Mouse (Mus musculus): ENCODE data around the gene Nuak1. TPM values are rescaled to one million over a fixed set of nuclear protein-coding genes. Genes with fewer than 3 reads are reported as not detected.

The Nuak1 gene
- polyA plus RNA-seq, 1 experiment from 2014 or later = 2.6 TPM

DNA sequence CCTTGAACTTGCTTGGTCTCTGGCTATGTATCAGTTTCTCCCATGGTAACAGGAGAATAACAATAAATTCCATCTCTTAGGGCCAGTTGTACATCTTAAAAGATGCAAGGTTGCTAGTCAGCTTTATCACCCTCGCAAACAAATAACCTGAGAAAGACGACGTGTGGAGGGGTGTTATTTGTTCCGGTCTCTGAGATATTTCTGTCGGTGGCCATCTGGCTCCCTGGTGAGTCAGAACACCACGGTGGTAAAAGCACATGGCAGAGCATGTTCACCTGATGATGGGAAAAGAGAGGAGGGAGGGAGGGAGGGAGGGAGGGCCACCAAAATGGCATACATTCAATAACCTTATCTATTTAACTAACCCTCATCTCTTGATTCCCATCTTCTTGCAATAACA lies 86.1 kb downstream of the Nuak1 start:
- no peaks in the 10 kb centered on the region for H3K36me3 ChIP-seq (ENCODE audit: control insufficient read depth, insufficient read depth, low read length)
- no peak overlapping the region for H3K27ac ChIP-seq (ENCODE audit: low read length)
- H3K4me2 ChIP-seq (ENCODE audit: low read depth, low read length) = no peak overlapping the region
- H3K4me3 ChIP-seq (ENCODE audit: low read length) = no peak overlapping the region
- no peak for ATAC-seq (ENCODE audit: low read depth)
- 76% methylated on average over 6 of the region's 6 CpGs for WGBS
- H3K9me3 ChIP-seq (ENCODE audit: control insufficient read depth, low read length) = no peaks in the 10 kb centered on the region
- no peaks in the 10 kb centered on the region for H3K27me3 ChIP-seq (ENCODE audit: control insufficient read depth, insufficient read depth, low read depth, low read length)
- no peaks in the 10 kb centered on the region for H3K4me1 ChIP-seq (replicated peaks; ENCODE audit: control insufficient read depth, insufficient read depth, low read length)
- H3K9ac ChIP-seq (ENCODE audit: low read length) = no peak overlapping the region

DNA sequence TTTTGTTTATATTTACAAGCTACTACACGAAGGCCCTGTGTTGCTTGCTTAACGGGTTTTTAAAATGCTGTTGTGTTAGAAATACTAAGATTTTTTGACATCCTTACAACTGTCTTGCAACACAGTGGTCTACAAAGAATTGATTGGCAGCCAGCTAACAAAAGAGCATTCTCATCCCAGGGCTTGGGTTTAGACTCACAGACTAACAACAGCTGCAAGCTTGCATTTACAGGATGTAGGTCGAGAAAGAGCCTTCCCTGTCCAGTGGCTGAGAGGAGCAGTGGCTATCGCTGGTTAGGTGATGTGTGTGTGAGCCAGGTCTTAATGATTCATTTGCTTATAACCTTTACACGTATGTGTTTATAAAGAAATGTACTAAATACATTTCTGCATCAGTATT lies 94.7 kb downstream of the Nuak1 start:
- Histone ChIP-seq H3K4me2 (ENCODE audit: low read depth, low read length) (no peak overlapping the region), H3K9me3 (ENCODE audit: control insufficient read depth, low read length) (no peaks in the 10 kb centered on the region), H3K4me1 (replicated peaks; ENCODE audit: control insufficient read depth, insufficient read depth, low read length) (peaks cover 9% of the 10 kb centered on the region; the same call in 1 of the 2 replicates), H3K9ac (ENCODE audit: low read length) (no peak overlapping the region), H3K4me3 (ENCODE audit: low read length) (no peak overlapping the region), H3K36me3 (ENCODE audit: control insufficient read depth, insufficient read depth, low read length) (no peaks in the 10 kb centered on the region), H3K27ac (ENCODE audit: low read length) (no peak overlapping the region), H3K27me3 (ENCODE audit: control insufficient read depth, insufficient read depth, low read depth, low read length) (no peaks in the 10 kb centered on the region)
- WGBS = 42% methylated on average over 5 of the region's 5 CpGs
- ATAC-seq (ENCODE audit: low read depth) = peak; percentile 76

DNA sequence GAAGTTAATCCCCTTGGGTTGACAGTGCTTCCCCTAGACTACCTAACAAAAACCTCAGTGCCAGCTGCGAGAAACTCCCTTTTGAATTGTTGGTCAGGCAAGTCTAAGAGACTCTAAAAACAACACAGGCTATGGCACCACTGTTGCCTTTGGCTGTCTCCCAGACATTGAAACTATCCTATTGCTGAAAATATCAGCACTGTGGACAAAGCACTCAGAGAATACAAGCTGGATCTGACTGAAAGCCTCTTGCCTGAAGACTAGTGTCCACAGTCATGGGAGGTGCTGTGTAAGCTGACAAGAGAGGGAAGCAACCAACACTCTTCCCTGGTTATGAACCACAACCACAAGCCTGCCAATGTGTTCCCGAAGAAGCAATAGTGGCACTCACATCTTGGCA lies 96.9 kb downstream of the Nuak1 start:
- Histone ChIP-seq H3K27me3 (ENCODE audit: control insufficient read depth, insufficient read depth, low read depth, low read length) (no peaks in the 10 kb centered on the region), H3K9ac (ENCODE audit: low read length) (no peak overlapping the region), H3K36me3 (ENCODE audit: control insufficient read depth, insufficient read depth, low read length) (no peaks in the 10 kb centered on the region), H3K4me1 (replicated peaks; ENCODE audit: control insufficient read depth, insufficient read depth, low read length) (peaks cover 12% of the 10 kb centered on the region; the same call in 1 of the 2 replicates), H3K27ac (ENCODE audit: low read length) (no peak overlapping the region), H3K4me2 (ENCODE audit: low read depth, low read length) (no peak overlapping the region), H3K9me3 (ENCODE audit: control insufficient read depth, low read length) (no peaks in the 10 kb centered on the region), H3K4me3 (ENCODE audit: low read length) (no peak overlapping the region)
- WGBS = 93% methylated on average over 2 of the region's 2 CpGs
- ATAC-seq (ENCODE audit: low read depth) = no peak

GRCm38 (mm10) chr10:84339456-84339855 lies 100.9 kb downstream of the Nuak1 start:
- no peaks in the 10 kb centered on the region for H3K36me3 ChIP-seq (ENCODE audit: control insufficient read depth, insufficient read depth, low read length)
- H3K4me1 ChIP-seq (replicated peaks; ENCODE audit: control insufficient read depth, insufficient read depth, low read length) = 0 out of 2 replicates have a peak, but pooled peaks cover 3% of the 10 kb centered on the region
- ATAC-seq (ENCODE audit: low read depth) = no peak
- H3K27ac ChIP-seq (ENCODE audit: low read length) = no peak overlapping the region
- H3K27me3 ChIP-seq (ENCODE audit: control insufficient read depth, insufficient read depth, low read depth, low read length) = no peaks in the 10 kb centered on the region
- WGBS = 53% methylated on average over 4 of the region's 4 CpGs
- H3K9me3 ChIP-seq (ENCODE audit: control insufficient read depth, low read length) = no peaks in the 10 kb centered on the region
- no peak overlapping the region for H3K4me3 ChIP-seq (ENCODE audit: low read length)
- H3K9ac ChIP-seq (ENCODE audit: low read length) = no peak overlapping the region
- no peak overlapping the region for H3K4me2 ChIP-seq (ENCODE audit: low read depth, low read length)

GRCm38 (mm10) chr10:84338752-84339151 lies 101.6 kb downstream of the Nuak1 start:
- Histone ChIP-seq H3K4me3 (ENCODE audit: low read length) (no peak overlapping the region), H3K9ac (ENCODE audit: low read length) (no peak overlapping the region), H3K4me2 (ENCODE audit: low read depth, low read length) (no peak overlapping the region), H3K9me3 (ENCODE audit: control insufficient read depth, low read length) (no peaks in the 10 kb centered on the region), H3K27me3 (ENCODE audit: control insufficient read depth, insufficient read depth, low read depth, low read length) (no peaks in the 10 kb centered on the region), H3K4me1 (replicated peaks; ENCODE audit: control insufficient read depth, insufficient read depth, low read length) (0 out of 2 replicates have a peak, but pooled peaks cover 3% of the 10 kb centered on the region), H3K36me3 (ENCODE audit: control insufficient read depth, insufficient read depth, low read length) (no peaks in the 10 kb centered on the region), H3K27ac (ENCODE audit: low read length) (no peak overlapping the region)
- ATAC-seq (ENCODE audit: low read depth) = 0 out of 2 replicates have a peak, but pooled peaks have one; percentile 15
- WGBS = 80% methylated on average over 3 of the region's 3 CpGs

- Histone ChIP-seq H3K36me3 (ENCODE audit: control insufficient read depth, insufficient read depth, low read length) (no peaks in the 10 kb centered on the region), H3K4me1 (replicated peaks; ENCODE audit: control insufficient read depth, insufficient read depth, low read length) (0 out of 2 replicates have a peak, but pooled peaks cover 3% of the 10 kb centered on the region), H3K27ac (ENCODE audit: low read length) (no peak overlapping the region), H3K27me3 (ENCODE audit: control insufficient read depth, insufficient read depth, low read depth, low read length) (no peaks in the 10 kb centered on the region), H3K4me2 (ENCODE audit: low read depth, low read length) (no peak overlapping the region), H3K4me3 (ENCODE audit: low read length) (no peak overlapping the region), H3K9me3 (ENCODE audit: control insufficient read depth, low read length) (no peaks in the 10 kb centered on the region), H3K9ac (ENCODE audit: low read length) (no peak overlapping the region)
- no peak for ATAC-seq (ENCODE audit: low read depth)
- WGBS = 72% methylated on average over 4 of the region's 4 CpGs
Measured at GRCm38 (mm10) chr10:84335441-84335840, 105.0 kb downstream of the Nuak1 start.

DNA sequence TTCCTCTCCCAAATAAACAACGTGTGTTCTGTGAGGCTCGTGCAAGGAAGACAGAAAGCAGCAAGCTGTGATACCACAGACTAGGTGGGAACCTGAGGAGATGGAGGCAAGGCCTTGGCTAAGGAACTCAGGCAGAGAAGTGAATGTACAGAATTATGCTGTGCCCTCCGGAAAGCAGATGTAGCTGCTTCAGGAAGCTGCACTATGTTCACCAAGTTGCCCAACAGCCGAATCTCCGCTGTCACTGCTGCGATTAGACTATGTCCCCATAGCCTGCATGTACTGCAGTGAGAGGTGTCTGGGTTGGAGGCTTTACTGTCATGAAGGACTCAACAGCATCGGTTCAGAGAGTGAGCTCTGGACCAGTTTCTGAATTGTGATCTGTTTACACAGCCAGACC lies 110.6 kb downstream of the Nuak1 start:
- Histone ChIP-seq H3K27me3 (ENCODE audit: control insufficient read depth, insufficient read depth, low read depth, low read length) (no peaks in the 10 kb centered on the region), H3K4me2 (ENCODE audit: low read depth, low read length) (no peak overlapping the region), H3K36me3 (ENCODE audit: control insufficient read depth, insufficient read depth, low read length) (no peaks in the 10 kb centered on the region), H3K4me1 (replicated peaks; ENCODE audit: control insufficient read depth, insufficient read depth, low read length) (no peaks in the 10 kb centered on the region), H3K4me3 (ENCODE audit: low read length) (no peak overlapping the region), H3K27ac (ENCODE audit: low read length) (no peak overlapping the region), H3K9me3 (ENCODE audit: control insufficient read depth, low read length) (no peaks in the 10 kb centered on the region), H3K9ac (ENCODE audit: low read length) (no peak overlapping the region)
- no peak for ATAC-seq (ENCODE audit: low read depth)
- 80% methylated on average over 7 of the region's 7 CpGs for WGBS

DNA sequence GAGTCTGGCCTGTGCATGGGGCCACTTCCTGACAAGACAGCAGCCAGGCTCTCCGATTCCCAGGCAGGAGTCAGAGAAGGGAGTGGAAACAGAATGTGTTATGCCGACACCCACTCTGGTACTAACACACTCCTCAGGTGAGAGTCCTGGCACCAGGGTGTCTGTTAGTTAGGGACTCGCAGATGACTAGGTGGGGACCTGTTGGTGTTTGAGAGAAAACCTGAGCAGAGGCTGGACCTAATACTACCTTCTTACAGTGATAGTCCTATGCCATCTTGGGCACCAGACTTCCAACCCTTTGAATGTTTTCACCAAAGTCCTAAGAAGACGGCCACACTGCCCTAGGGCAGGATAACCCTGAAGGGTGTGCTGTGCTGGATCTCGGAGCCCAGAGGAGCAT lies 111.1 kb downstream of the Nuak1 start:
- ATAC-seq (ENCODE audit: low read depth) = no peak
- H3K9ac ChIP-seq (ENCODE audit: low read length) = no peak overlapping the region
- 83% methylated on average over 5 of the region's 5 CpGs for WGBS

GRCm38 (mm10) chr10:84324018-84324417 lies 116.4 kb downstream of the Nuak1 start:
- H3K9ac ChIP-seq (ENCODE audit: low read length) = no peak overlapping the region
- no peaks in the 10 kb centered on the region for H3K36me3 ChIP-seq (ENCODE audit: control insufficient read depth, insufficient read depth, low read length)
- H3K27me3 ChIP-seq (ENCODE audit: control insufficient read depth, insufficient read depth, low read depth, low read length) = no peaks in the 10 kb centered on the region
- WGBS = 60% methylated on average over 6 of the region's 6 CpGs
- H3K4me3 ChIP-seq (ENCODE audit: low read length) = no peak overlapping the region
- H3K9me3 ChIP-seq (ENCODE audit: control insufficient read depth, low read length) = no peaks in the 10 kb centered on the region
- no peaks in the 10 kb centered on the region for H3K4me1 ChIP-seq (replicated peaks; ENCODE audit: control insufficient read depth, insufficient read depth, low read length)
- H3K27ac ChIP-seq (ENCODE audit: low read length) = no peak overlapping the region
- ATAC-seq (ENCODE audit: low read depth) = no peak
- H3K4me2 ChIP-seq (ENCODE audit: low read depth, low read length) = no peak overlapping the region

More for the DNA sequence above, 111.1 kb downstream of the Nuak1 start:
- no peaks in the 10 kb centered on the region for H3K4me1 ChIP-seq (replicated peaks; ENCODE audit: control insufficient read depth, insufficient read depth, low read length)
- no peaks in the 10 kb centered on the region for H3K9me3 ChIP-seq (ENCODE audit: control insufficient read depth, low read length)
- H3K27me3 ChIP-seq (ENCODE audit: control insufficient read depth, insufficient read depth, low read depth, low read length) = no peaks in the 10 kb centered on the region
- H3K4me2 ChIP-seq (ENCODE audit: low read depth, low read length) = no peak overlapping the region
- H3K4me3 ChIP-seq (ENCODE audit: low read length) = no peak overlapping the region
- no peaks in the 10 kb centered on the region for H3K36me3 ChIP-seq (ENCODE audit: control insufficient read depth, insufficient read depth, low read length)
- no peak overlapping the region for H3K27ac ChIP-seq (ENCODE audit: low read length)
